In genomic region chr14:30735810-30736209, GRCm38 (mm10) we compare ENCODE assay signal across 19 mouse cellular contexts. TPM values are rescaled to one million over a fixed set of nuclear protein-coding genes. Genes with fewer than 3 reads are reported as not detected.
DNase-seq lines count a peak whose midpoint lies in the region; ATAC-seq lines count a peak whose summit lies in the region.
"Had no signal": no experiment of that assay in that cellular context is flagged by ENCODE, and none has a peak within 500 bp of the region (broad histone marks: within the 10 kb centered on the region; RNA-seq: fewer than 3 reads in every experiment).

No protein-coding gene starts in this region.

- ATAC-seq in inflammation-experienced regulatory T-cells, adult 6 months: peak; percentile 57
- ATAC-seq: forebrain, embryonic 15.5 days; hindbrain, embryonic 16.5 days had no signal

- peak; percentile 17 to 32 for DNase-seq in kidney, postnatal 4 days
- DNase-seq in kidney, adult 11 months: no peak
- peak; percentile 41 for DNase-seq in testis, postnatal 10 days (ENCODE audit: low spot score)
- no peak for DNase-seq in testis, postnatal 14 days (ENCODE audit: low spot score)
- DNase-seq in yolk sac, embryonic 10.5 days (ENCODE audit: low spot score): no peak
- DNase-seq in urinary bladder, adult 18-20 months (ENCODE audit: low spot score in 2 of 2): no peak
- no peak for DNase-seq in adipocyte (ENCODE audit: low spot score)
- DNase-seq: adrenal gland, postnatal 10 days; adrenal gland, postnatal 36 days; cerebellum, adult 18-20 months; cerebellum, adult 9-10 months; cerebellum, postnatal 14 days; gastrocnemius, postnatal 25 days; heart, adult 18-20 months; heart, postnatal 10 days; heart, postnatal 36 days had no signal

RNA-seq across cellular contexts. Expression of gene Sfmbt1, which starts 21.2 kb away (rescaled TPM):
- polyA plus RNA-seq in inflammation-experienced regulatory T-cells, adult 6 months (2017; shearing (Covaris generic)): 1 to 10 TPM; 7.1 to 9.9 (median 9.4) TPM

Comparison
In these comparisons a context has a peak if more than half of its experiments do, and no peak if none do; other contexts are left out.
1. DNase-seq: peak in kidney, postnatal 4 days (2 of 2) and testis, postnatal 10 days (single experiment); none in kidney, adult 11 months (single experiment), testis, postnatal 14 days (single experiment), yolk sac, embryonic 10.5 days (single experiment), urinary bladder, adult 18-20 months (0 of 2) and adipocyte (single experiment).